Mouse (Mus musculus) embryonic facial prominence, embryonic 14.5 days (tissue): ENCODE data around the gene Ttll11. TPM values are rescaled to one million over a fixed set of nuclear protein-coding genes. Genes with fewer than 3 reads are reported as not detected.
A peak's percentile ranks its signal among the peaks of the same experiment; 100 is the strongest.

Experiments used
- ATAC-seq: fragments of 200-750 bp; cut with Nextera tagmentation; 2 replicates; pipeline ENCODE4 v1.8.0; 2017; ENCODE audit warnings: low read depth, moderate number of reproducible peaks, moderate TSS enrichment
- DNase-seq: peaks from one replicate; pipeline ENCODE4 v3.0.0-alpha.2; 2015; ENCODE audit warnings: low spot score
- H3K27ac ChIP-seq: fragments of 300-500 bp; sonication (generic); replicated peaks from 2 replicates; pipeline ENCODE4 v1.5.1; 2014; ENCODE audit warnings: low read depth, mild to moderate bottlenecking, low read length, moderate library complexity
- H3K27me3 ChIP-seq: fragments of 300-500 bp; sonication (generic); replicated peaks from 2 replicates; pipeline ENCODE4 v1.6.1; 2014; ENCODE audit warnings: low read length; ENCODE audit not compliant: control insufficient read depth, insufficient read depth
- H3K36me3 ChIP-seq: fragments of 300-500 bp; sonication (generic); 2 replicates; pipeline ENCODE4 v1.6.1; 2014; ENCODE audit warnings: low read length, mixed read lengths; ENCODE audit not compliant: control insufficient read depth, insufficient read depth
- H3K4me1 ChIP-seq: fragments of 300-500 bp; sonication (generic); 2 replicates; pipeline ENCODE4 v1.6.1; 2014; ENCODE audit warnings: antibody characterized with exemption, low read length; ENCODE audit not compliant: control insufficient read depth, insufficient read depth
- H3K4me2 ChIP-seq: fragments of 300-500 bp; sonication (generic); 2 replicates; pipeline ENCODE4 v1.6.1; 2014; ENCODE audit warnings: low read depth, mild to moderate bottlenecking, low read length, moderate library complexity, mixed read lengths
- H3K4me3 ChIP-seq: fragments of 300-500 bp; sonication (generic); 2 replicates; pipeline ENCODE4 v1.5.1; 2014; ENCODE audit warnings: low read depth, mild to moderate bottlenecking, low read length
- H3K9ac ChIP-seq: fragments of 300-500 bp; sonication (generic); 2 replicates; pipeline ENCODE4 v1.6.1; 2014; ENCODE audit warnings: low read depth, mild to moderate bottlenecking, low read length, moderate library complexity, mixed read lengths
- H3K9me3 ChIP-seq: fragments of 300-500 bp; sonication (generic); 2 replicates; pipeline ENCODE4 v1.6.1; 2016; ENCODE audit warnings: low read length; ENCODE audit not compliant: control insufficient read depth
- WGBS: fragments of 180-500 bp; shearing (Covaris S2); extraction: QIAGEN DNeasy Blood & Tissue Kit; methylation state at CpG from one replicate; pipeline ENCODE4 v1.1.7; 2014; 5-methylcytosine and 5-hydroxymethylcytosine counted together
- polyA plus RNA-seq: library from polyadenylated mRNA; unstranded; fragments of >200 nt; fragmentation: Nextera tagmentation; extraction: Ambion mirVana; gene quantifications from 2 replicates; pipeline ENCODE4 v1.2.1, GENCODE M21; 2014

The Ttll11 gene
- 1.8 and 2.0 TPM in 2 replicates for polyA plus RNA-seq

DNA sequence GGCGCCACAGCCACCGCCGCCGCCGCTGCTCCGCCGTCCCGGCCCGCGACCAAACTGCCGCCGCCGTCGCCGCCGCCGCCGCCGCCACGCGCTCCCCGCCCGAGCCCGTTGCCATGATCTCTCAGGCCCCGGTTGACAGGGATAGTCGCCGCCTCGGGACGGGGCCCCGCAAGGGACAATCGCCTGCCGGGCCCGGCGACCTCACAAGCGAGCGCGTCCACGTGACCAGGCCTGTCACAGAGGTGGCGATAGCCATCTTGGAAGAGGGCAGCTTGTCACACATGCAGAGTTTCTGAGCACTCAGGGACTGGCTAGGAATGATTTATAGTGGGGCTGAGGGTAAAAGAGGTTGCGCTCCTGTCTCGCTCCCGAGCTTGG, at the start of gene Ttll11:
TSS of gene Ttll11 (minus strand) at position 270 of the 378 bp plus-strand sequence.
- Histone ChIP-seq H3K9ac (peak within 1 kb of the TSS; percentile 86), H3K27me3 (no peaks in the 10 kb centered on the region), H3K9me3 (no peaks in the 10 kb centered on the region), H3K4me1 (peaks cover 5% of the 10 kb centered on the region; the same call in 1 of the 2 replicates), H3K4me3 (peak within 1 kb of the TSS; percentile 89), H3K27ac (peak within 1 kb of the TSS; percentile 68), H3K4me2 (peak within 1 kb of the TSS; percentile 97), H3K36me3 (0 out of 2 replicates have a peak, but pooled peaks cover 5% of the 10 kb centered on the region)
- ATAC-seq: peak; percentile 92
- DNase-seq: peak; percentile 95
- 2% methylated on average over 17 of the region's 42 CpGs for WGBS

- H3K9ac ChIP-seq: no peak overlapping the region
- peak; percentile 22 for DNase-seq
- no peak for ATAC-seq
- no peaks in the 10 kb centered on the region for H3K36me3 ChIP-seq
- no peak overlapping the region for H3K27ac ChIP-seq
- no peaks in the 10 kb centered on the region for H3K4me1 ChIP-seq
- no peak overlapping the region for H3K4me2 ChIP-seq
- WGBS: 49% methylated on average over 3 of the region's 3 CpGs
- H3K4me3 ChIP-seq: no peak overlapping the region
- no peaks in the 10 kb centered on the region for H3K27me3 ChIP-seq
- H3K9me3 ChIP-seq: no peaks in the 10 kb centered on the region
Observed at GRCm38 (mm10) chr2:36023291-36023690, 43.6 kb upstream of the Ttll11 start.

DNA sequence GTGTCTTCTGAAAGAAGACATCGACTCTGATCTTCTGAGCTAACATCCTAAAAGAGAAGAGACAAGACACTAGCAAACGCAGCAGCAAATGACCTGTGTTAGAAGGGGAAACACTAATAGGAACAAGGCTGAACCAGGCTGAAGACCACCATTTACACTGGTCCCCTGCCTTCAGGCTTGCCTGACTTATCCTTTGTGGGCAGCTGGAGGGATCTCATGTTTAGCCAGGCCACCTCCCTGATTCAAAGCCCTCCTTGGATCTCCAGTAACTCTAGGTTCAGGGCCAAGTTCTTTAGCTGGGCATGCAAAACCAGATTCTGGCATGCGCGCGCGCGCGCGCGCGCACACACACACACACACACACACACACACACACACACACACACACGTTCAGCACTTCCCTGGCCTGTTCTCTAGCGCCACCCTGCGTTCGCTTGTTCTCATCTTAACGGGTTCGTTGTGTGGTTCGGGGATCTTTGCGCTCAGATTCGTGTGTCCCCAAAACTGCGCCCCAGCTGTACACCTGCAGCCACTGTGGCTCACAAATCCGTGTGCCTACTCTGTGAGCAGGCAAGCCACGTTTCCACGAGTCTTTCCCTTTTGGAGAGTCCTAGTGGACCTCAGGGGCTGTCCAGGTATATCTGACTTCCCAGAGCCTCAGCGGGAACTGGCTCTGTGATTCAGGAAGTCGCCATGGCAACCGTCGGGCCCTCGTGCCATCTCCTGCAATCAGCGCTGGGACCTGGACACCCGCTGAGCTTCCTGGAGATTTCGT, 41.9 kb upstream of the Ttll11 start:
- H3K4me1 ChIP-seq: no peaks in the 10 kb centered on the region
- peak; percentile 67; the same call in 1 of the 2 replicates for ATAC-seq
- H3K27ac ChIP-seq: no peak overlapping the region
- no peaks in the 10 kb centered on the region for H3K27me3 ChIP-seq
- 0 out of 2 replicates have a peak overlapping the region, but pooled peaks have one; percentile 35 for H3K9ac ChIP-seq
- peak; percentile 82 for DNase-seq
- 9% methylated on average over 28 of the region's 32 CpGs for WGBS
- H3K4me2 ChIP-seq: peak overlapping the region; percentile 59
- peak overlapping the region; percentile 30 for H3K4me3 ChIP-seq
- no peaks in the 10 kb centered on the region for H3K36me3 ChIP-seq
- no peaks in the 10 kb centered on the region for H3K9me3 ChIP-seq

DNA sequence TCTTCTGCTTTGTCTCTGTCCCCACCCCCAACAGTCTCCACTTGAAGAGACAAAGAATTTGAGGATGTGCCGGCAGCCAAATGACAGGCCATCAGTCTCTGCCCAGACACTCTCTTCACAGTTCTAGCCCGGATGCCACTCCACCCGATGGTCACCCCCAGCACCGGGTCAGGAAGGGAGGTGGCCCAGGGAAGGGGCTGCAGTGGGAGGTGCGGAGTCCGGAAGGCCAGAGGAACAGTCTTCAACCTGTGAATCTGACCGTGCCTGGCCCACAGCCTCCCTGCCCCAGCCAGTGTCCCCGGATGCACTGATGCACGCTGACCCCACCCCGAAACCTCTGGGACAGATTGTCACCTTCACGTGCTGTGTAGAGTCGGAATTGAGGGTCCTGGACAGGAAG, 33.3 kb upstream of the Ttll11 start:
- ATAC-seq: no peak
- H3K9me3 ChIP-seq: no peaks in the 10 kb centered on the region
- no peaks in the 10 kb centered on the region for H3K36me3 ChIP-seq
- no peak overlapping the region for H3K4me3 ChIP-seq
- no peak overlapping the region for H3K27ac ChIP-seq
- peaks cover 11% of the 10 kb centered on the region for H3K4me1 ChIP-seq
- DNase-seq: no peak
- H3K9ac ChIP-seq: no peak overlapping the region
- no peak overlapping the region for H3K4me2 ChIP-seq
- 63% methylated on average over 12 of the region's 12 CpGs for WGBS
- H3K27me3 ChIP-seq: peaks cover 9% of the 10 kb centered on the region

DNA sequence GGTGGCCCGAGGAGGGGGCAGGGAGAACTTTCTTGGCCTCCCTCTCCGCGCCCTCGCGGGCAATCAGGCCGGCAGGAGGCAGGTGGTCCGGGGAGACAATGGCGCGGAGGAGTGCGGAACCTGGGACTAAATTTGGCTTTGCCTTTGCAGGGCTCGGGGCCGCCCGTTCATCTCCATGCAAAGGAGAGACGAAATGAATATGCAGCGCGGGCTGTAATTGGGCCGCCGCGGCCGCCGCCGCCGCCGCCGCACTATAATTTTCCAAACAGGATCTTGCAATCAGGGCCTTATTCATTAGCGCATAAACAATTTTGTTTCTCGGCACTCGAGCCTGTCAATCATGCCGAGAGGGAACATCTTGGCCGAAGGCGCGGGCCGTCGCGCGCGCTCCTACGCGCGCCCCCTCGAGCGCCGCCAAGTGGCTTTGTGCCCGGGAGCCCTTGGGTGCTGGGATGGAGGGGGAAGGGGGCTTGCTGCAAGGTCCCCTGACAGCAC, 31.7 kb upstream of the Ttll11 start:
- Histone ChIP-seq H3K9me3 (no peaks in the 10 kb centered on the region), H3K27me3 (peaks cover 9% of the 10 kb centered on the region), H3K27ac (no peak overlapping the region), H3K4me2 (peak overlapping the region; percentile 85), H3K9ac (peak overlapping the region; percentile 62), H3K4me1 (peaks cover 11% of the 10 kb centered on the region), H3K36me3 (no peaks in the 10 kb centered on the region), H3K4me3 (peak overlapping the region; percentile 45)
- under 1% methylated on average over 41 of the region's 44 CpGs for WGBS
- peak; percentile 17 for DNase-seq
- ATAC-seq: peak; percentile 25; the same call in 1 of the 2 replicates

GRCm38 (mm10) chr2:36010579-36010978, 30.9 kb upstream of the Ttll11 start:
- WGBS: 54% methylated on average over 6 of the region's 8 CpGs
- H3K4me2 ChIP-seq: peak overlapping the region; percentile 85; the same call in 1 of the 2 replicates
- no peak for DNase-seq

DNA sequence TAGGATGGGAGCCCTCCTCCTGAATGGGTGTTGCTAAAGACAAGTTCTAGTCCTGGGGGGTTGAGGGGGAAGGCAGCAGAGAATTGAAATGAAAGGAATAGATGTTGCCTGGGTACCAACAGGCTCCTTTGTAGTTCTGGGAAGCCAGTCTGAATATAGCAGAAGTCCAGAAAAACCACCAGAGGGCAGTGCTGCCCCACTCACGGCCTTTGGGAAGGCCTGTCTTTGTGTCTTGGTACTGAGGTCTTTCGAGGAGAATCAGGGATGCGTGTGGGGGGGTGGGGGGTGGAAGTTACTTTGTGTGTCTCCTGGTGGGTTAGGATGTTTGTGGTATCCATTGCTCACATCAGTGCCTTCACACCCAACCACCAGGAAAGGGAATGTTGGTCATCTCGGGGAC, 29.7 kb upstream of the Ttll11 start:
- WGBS: 17% methylated on average over 4 of the region's 4 CpGs
- H3K27me3 ChIP-seq: peaks cover 9% of the 10 kb centered on the region
- no peak overlapping the region for H3K4me3 ChIP-seq
- ATAC-seq (0 out of 2 replicates have a peak, but pooled peaks have one; percentile 32), DNase-seq (peak; percentile 89)
- H3K9ac ChIP-seq: no peak overlapping the region
- H3K4me2 ChIP-seq: no peak overlapping the region
- H3K4me1 ChIP-seq: peaks cover 11% of the 10 kb centered on the region
- no peaks in the 10 kb centered on the region for H3K9me3 ChIP-seq
- no peaks in the 10 kb centered on the region for H3K36me3 ChIP-seq
- no peak overlapping the region for H3K27ac ChIP-seq

More at GRCm38 (mm10) chr2:36010579-36010978, 30.9 kb upstream of the Ttll11 start:
- H3K27ac ChIP-seq: no peak overlapping the region
- H3K4me3 ChIP-seq: no peak overlapping the region; the same call in 1 of the 2 replicates
- H3K9me3 ChIP-seq: no peaks in the 10 kb centered on the region
- ATAC-seq: no peak
- H3K9ac ChIP-seq: no peak overlapping the region
- peaks cover 9% of the 10 kb centered on the region for H3K27me3 ChIP-seq
- no peaks in the 10 kb centered on the region for H3K36me3 ChIP-seq
- peaks cover 11% of the 10 kb centered on the region for H3K4me1 ChIP-seq

- Histone ChIP-seq H3K9ac (no peak overlapping the region), H3K36me3 (no peaks in the 10 kb centered on the region), H3K4me1 (peaks cover 11% of the 10 kb centered on the region), H3K27me3 (peaks cover 9% of the 10 kb centered on the region), H3K9me3 (no peaks in the 10 kb centered on the region), H3K4me2 (no peak overlapping the region), H3K27ac (no peak overlapping the region), H3K4me3 (no peak overlapping the region)
- DNase-seq (peak; percentile 25), ATAC-seq (no peak)
- 27% methylated on average over 1 of the region's 1 CpGs for WGBS
Observed at GRCm38 (mm10) chr2:36008071-36008470, 28.4 kb upstream of the Ttll11 start.
